Mouse (Mus musculus): ENCODE results near the gene Hlcs. TPM values are rescaled to one million over a fixed set of nuclear protein-coding genes. Genes with fewer than 3 reads are reported as not detected.

The Hlcs gene
- polyA plus RNA-seq, 1 experiment, result 5.1 TPM

GRCm38 (mm10) chr16:94223363-94223720 lies 90.0 kb downstream of the Hlcs start:
- Histone ChIP-seq H3K4me3 (ENCODE audit: insufficient read depth, low read length) (peak overlapping the region; percentile 50), H3K4me1 (ENCODE audit: control insufficient read depth, insufficient read depth, low read length) (peaks cover 17% of the 10 kb centered on the region), H3K27ac (ENCODE audit: insufficient read depth, low read depth, low read length) (peak overlapping the region; percentile 82)
- TF ChIP-seq POLR2A (IDR thresholded peaks at IDR 0.05; ENCODE audit: borderline replicate concordance, low read depth, low read length), result no peak
- TF ChIP-seq CTCF (IDR thresholded peaks at IDR 0.05; ENCODE audit: low read depth, low read length), result no peak

GRCm38 (mm10) chr16:94222646-94223362 lies 90.6 kb downstream of the Hlcs start:
- Histone ChIP-seq H3K4me3 (ENCODE audit: insufficient read depth, low read length) (peak overlapping the region; percentile 50), H3K4me1 (ENCODE audit: control insufficient read depth, insufficient read depth, low read length) (peaks cover 13% of the 10 kb centered on the region), H3K27ac (ENCODE audit: insufficient read depth, low read depth, low read length) (peak overlapping the region; percentile 82)
- TF ChIP-seq POLR2A (IDR thresholded peaks at IDR 0.05; ENCODE audit: borderline replicate concordance, low read depth, low read length) (no peak), CTCF (IDR thresholded peaks at IDR 0.05; ENCODE audit: low read depth, low read length) (no peak)

GRCm38 (mm10) chr16:94210689-94211357 lies 102.5 kb downstream of the Hlcs start:
- peaks cover 23% of the 10 kb centered on the region for H3K4me1 ChIP-seq (ENCODE audit: control insufficient read depth, insufficient read depth, low read length)
- TF ChIP-seq CTCF (IDR thresholded peaks at IDR 0.05; ENCODE audit: low read depth, low read length) (no peak), POLR2A (IDR thresholded peaks at IDR 0.05; ENCODE audit: borderline replicate concordance, low read depth, low read length) (no peak)
- H3K27ac ChIP-seq (ENCODE audit: insufficient read depth, low read depth, low read length), result no peak overlapping the region
- no peak overlapping the region for H3K4me3 ChIP-seq (ENCODE audit: insufficient read depth, low read length)

GRCm38 (mm10) chr16:94209626-94210025 lies 103.7 kb downstream of the Hlcs start:
- H3K27ac ChIP-seq (ENCODE audit: insufficient read depth, low read depth, low read length), result peak overlapping the region; percentile 25; the same call in 1 of the 2 replicates
- no peak overlapping the region for H3K4me3 ChIP-seq (ENCODE audit: insufficient read depth, low read length)
- TF ChIP-seq POLR2A (IDR thresholded peaks at IDR 0.05; ENCODE audit: borderline replicate concordance, low read depth, low read length), result no peak
- TF ChIP-seq CTCF (IDR thresholded peaks at IDR 0.05; ENCODE audit: low read depth, low read length), result no peak
- H3K4me1 ChIP-seq (ENCODE audit: control insufficient read depth, insufficient read depth, low read length), result peaks cover 30% of the 10 kb centered on the region

GRCm38 (mm10) chr16:94208826-94209225 lies 104.5 kb downstream of the Hlcs start:
- peaks cover 30% of the 10 kb centered on the region for H3K4me1 ChIP-seq (ENCODE audit: control insufficient read depth, insufficient read depth, low read length)
- TF ChIP-seq CTCF (IDR thresholded peaks at IDR 0.05; ENCODE audit: low read depth, low read length) (no peak), POLR2A (IDR thresholded peaks at IDR 0.05; ENCODE audit: borderline replicate concordance, low read depth, low read length) (no peak)
- H3K4me3 ChIP-seq (ENCODE audit: insufficient read depth, low read length), result no peak overlapping the region
- no peak overlapping the region for H3K27ac ChIP-seq (ENCODE audit: insufficient read depth, low read depth, low read length)

- TF ChIP-seq CTCF (IDR thresholded peaks at IDR 0.05; ENCODE audit: low read depth, low read length) (no peak), POLR2A (IDR thresholded peaks at IDR 0.05; ENCODE audit: borderline replicate concordance, low read depth, low read length) (no peak)
- Histone ChIP-seq H3K4me1 (ENCODE audit: control insufficient read depth, insufficient read depth, low read length) (peaks cover 30% of the 10 kb centered on the region), H3K27ac (ENCODE audit: insufficient read depth, low read depth, low read length) (no peak overlapping the region), H3K4me3 (ENCODE audit: insufficient read depth, low read length) (no peak overlapping the region)
Observed at GRCm38 (mm10) chr16:94208152-94208551, 105.2 kb downstream of the Hlcs start.

GRCm38 (mm10) chr16:94205528-94206484 lies 107.6 kb downstream of the Hlcs start:
- H3K4me1 ChIP-seq (ENCODE audit: control insufficient read depth, insufficient read depth, low read length), result peaks cover 30% of the 10 kb centered on the region
- H3K4me3 ChIP-seq (ENCODE audit: insufficient read depth, low read length), result no peak overlapping the region
- no peak overlapping the region for H3K27ac ChIP-seq (ENCODE audit: insufficient read depth, low read depth, low read length)
- no peak for TF ChIP-seq CTCF (IDR thresholded peaks at IDR 0.05; ENCODE audit: low read depth, low read length)

GRCm38 (mm10) chr16:94201387-94201786 lies 112.0 kb downstream of the Hlcs start:
- no peak for TF ChIP-seq POLR2A (IDR thresholded peaks at IDR 0.05; ENCODE audit: borderline replicate concordance, low read depth, low read length)
- no peak for TF ChIP-seq CTCF (IDR thresholded peaks at IDR 0.05; ENCODE audit: low read depth, low read length)
- Histone ChIP-seq H3K27ac (ENCODE audit: insufficient read depth, low read depth, low read length) (no peak overlapping the region), H3K4me3 (ENCODE audit: insufficient read depth, low read length) (no peak overlapping the region), H3K4me1 (ENCODE audit: control insufficient read depth, insufficient read depth, low read length) (peaks cover 11% of the 10 kb centered on the region)

- Histone ChIP-seq H3K4me1 (ENCODE audit: control insufficient read depth, insufficient read depth, low read length) (no peaks in the 10 kb centered on the region), H3K27ac (ENCODE audit: insufficient read depth, low read depth, low read length) (no peak overlapping the region), H3K4me3 (ENCODE audit: insufficient read depth, low read length) (no peak overlapping the region)
- TF ChIP-seq POLR2A (IDR thresholded peaks at IDR 0.05; ENCODE audit: borderline replicate concordance, low read depth, low read length) (no peak), CTCF (IDR thresholded peaks at IDR 0.05; ENCODE audit: low read depth, low read length) (no peak)
Observed at GRCm38 (mm10) chr16:94195913-94196312, 117.5 kb downstream of the Hlcs start.

Data from bone marrow macrophage, adult 2 months (primary cell).